ENCODE assay signal across 25 mouse cellular contexts in genomic region chr2:110058424-110058823, GRCm38 (mm10). TPM values are rescaled to one million over a fixed set of nuclear protein-coding genes. Genes with fewer than 3 reads are reported as not detected.
DNase-seq lines count a peak whose midpoint lies in the region; ATAC-seq lines count a peak whose summit lies in the region.
"Had no signal": no experiment of that assay in that cellular context is flagged by ENCODE, and none has a peak within 500 bp of the region (broad histone marks: within the 10 kb centered on the region; RNA-seq: fewer than 3 reads in every experiment).

No protein-coding gene starts in this region.

- H3K27me3 ChIP-seq in forebrain, embryonic 14.5 days (replicated peaks; ENCODE audit: control insufficient read depth, insufficient read depth, low read length), result no peaks in the 10 kb centered on the region
- H3K27me3 ChIP-seq in forebrain, embryonic 12.5 days, result no peaks in the 10 kb centered on the region
- H3K27me3 ChIP-seq in kidney, embryonic 15.5 days, result no peaks in the 10 kb centered on the region
- no peaks in the 10 kb centered on the region for H3K27me3 ChIP-seq in limb, embryonic 15.5 days
- H3K27me3 ChIP-seq in limb, embryonic 10.5 days (ENCODE audit: low read depth, poor library complexity, severe bottlenecking), result no peaks in the 10 kb centered on the region
- H3K27me3 ChIP-seq: embryonic facial prominence, embryonic 13.5 days; forebrain, embryonic 13.5 days; hindbrain, embryonic 12.5 days; hindbrain, embryonic 15.5 days had no signal

- no peaks in the 10 kb centered on the region for H3K9me3 ChIP-seq in forebrain, embryonic 14.5 days (replicated peaks; ENCODE audit: control insufficient read depth, low read length)
- H3K9me3 ChIP-seq in forebrain, embryonic 12.5 days, result no peaks in the 10 kb centered on the region
- no peaks in the 10 kb centered on the region for H3K9me3 ChIP-seq in kidney, embryonic 15.5 days (replicated peaks)
- no peaks in the 10 kb centered on the region for H3K9me3 ChIP-seq in limb, embryonic 15.5 days
- H3K9me3 ChIP-seq in limb, embryonic 10.5 days (replicated peaks), result no peaks in the 10 kb centered on the region
- H3K9me3 ChIP-seq: embryonic facial prominence, embryonic 10.5 days; embryonic facial prominence, embryonic 13.5 days; forebrain, embryonic 13.5 days; hindbrain, embryonic 12.5 days; hindbrain, embryonic 15.5 days had no signal

- H3K9ac ChIP-seq in forebrain, embryonic 14.5 days (ENCODE audit: low read length), result no peak overlapping the region
- no peak overlapping the region for H3K9ac ChIP-seq in forebrain, embryonic 12.5 days
- no peak overlapping the region for H3K9ac ChIP-seq in kidney, embryonic 15.5 days
- no peak overlapping the region for H3K9ac ChIP-seq in limb, embryonic 15.5 days
- H3K9ac ChIP-seq: embryonic facial prominence, embryonic 13.5 days; forebrain, embryonic 13.5 days; forebrain, postnatal 0 days; hindbrain, embryonic 12.5 days; hindbrain, embryonic 15.5 days had no signal

- WGBS in forebrain, embryonic 14.5 days, result 38% methylated on average over 4 of the region's 4 CpGs
- WGBS in forebrain, embryonic 12.5 days, result 42% methylated on average over 4 of the region's 4 CpGs
- WGBS in kidney, embryonic 15.5 days, result 29% methylated on average over 4 of the region's 4 CpGs
- WGBS in limb, embryonic 15.5 days, result 54% methylated on average over 4 of the region's 4 CpGs
- whole genome bisulfite sequencing in limb, embryonic 10.5 days, result 79% methylated on average over 4 of the region's 4 CpGs

- H3K4me3 ChIP-seq in forebrain, embryonic 14.5 days (ENCODE audit: low read depth, low read length), result no peak overlapping the region
- H3K4me3 ChIP-seq in forebrain, embryonic 12.5 days (replicated peaks), result no peak overlapping the region
- no peak overlapping the region for H3K4me3 ChIP-seq in kidney, embryonic 15.5 days (replicated peaks)
- no peak overlapping the region for H3K4me3 ChIP-seq in limb, embryonic 15.5 days
- H3K4me3 ChIP-seq in limb, embryonic 10.5 days, result no peak overlapping the region
- H3K4me3 ChIP-seq: embryonic facial prominence, embryonic 10.5 days; embryonic facial prominence, embryonic 13.5 days; erythroblast, embryonic 14.5 days; forebrain, embryonic 13.5 days; gastrocnemius, adult 2 months; hindbrain, embryonic 12.5 days; hindbrain, embryonic 15.5 days had no signal

- H3K4me2 ChIP-seq in forebrain, embryonic 14.5 days (ENCODE audit: low read length), result no peak overlapping the region
- no peak overlapping the region for H3K4me2 ChIP-seq in forebrain, embryonic 12.5 days
- H3K4me2 ChIP-seq in kidney, embryonic 15.5 days, result no peak overlapping the region
- no peak overlapping the region for H3K4me2 ChIP-seq in limb, embryonic 15.5 days
- H3K4me2 ChIP-seq: embryonic facial prominence, embryonic 13.5 days; forebrain, embryonic 13.5 days; heart, embryonic 11.5 days; hindbrain, embryonic 12.5 days; hindbrain, embryonic 15.5 days had no signal

- H3K27ac ChIP-seq in forebrain, embryonic 14.5 days (ENCODE audit: low read depth, low read length), result no peak overlapping the region
- no peak overlapping the region for H3K27ac ChIP-seq in forebrain, embryonic 12.5 days
- peak overlapping the region; percentile 52 for H3K27ac ChIP-seq in kidney, embryonic 15.5 days
- H3K27ac ChIP-seq in limb, embryonic 15.5 days, result 0 out of 2 replicates have a peak overlapping the region, but pooled peaks have one; percentile 33
- H3K27ac ChIP-seq in limb, embryonic 10.5 days, result no peak overlapping the region
- H3K27ac ChIP-seq: embryonic facial prominence, embryonic 10.5 days; embryonic facial prominence, embryonic 13.5 days; forebrain, embryonic 13.5 days; gastrocnemius, adult 2 months; hindbrain, embryonic 12.5 days; hindbrain, embryonic 15.5 days had no signal

- no peaks in the 10 kb centered on the region for H3K4me1 ChIP-seq in forebrain, embryonic 14.5 days (ENCODE audit: control insufficient read depth, insufficient read depth, low read length)
- no peaks in the 10 kb centered on the region for H3K4me1 ChIP-seq in forebrain, embryonic 12.5 days
- H3K4me1 ChIP-seq in kidney, embryonic 15.5 days, result peaks cover 22% of the 10 kb centered on the region
- no peaks in the 10 kb centered on the region for H3K4me1 ChIP-seq in limb, embryonic 15.5 days
- H3K4me1 ChIP-seq in limb, embryonic 10.5 days, result no peaks in the 10 kb centered on the region
- H3K4me1 ChIP-seq: embryonic facial prominence, embryonic 10.5 days; forebrain, embryonic 13.5 days; hindbrain, embryonic 12.5 days; hindbrain, embryonic 15.5 days had no signal

- peak; percentile 10 for DNase-seq in forebrain, embryonic 14.5 days (ENCODE audit: low spot score)
- DNase-seq in kidney, adult 8-10 months, result no peak
- no peak for DNase-seq in limb, embryonic 10.5 days (ENCODE audit: low spot score)
- DNase-seq: adrenal gland, adult 8-10 months; adrenal gland, postnatal 25 days; cerebellum, adult 11 months; cerebellum, adult 2 months; cerebellum, postnatal 10 days; cerebellum, postnatal 36 days; embryo, embryonic 11 days; forebrain, postnatal 0 days; gastrocnemius, adult 2 months; gastrocnemius, postnatal 14 days; heart, adult 11 months had no signal

- no peaks in the 10 kb centered on the region for H3K36me3 ChIP-seq in forebrain, embryonic 14.5 days (ENCODE audit: control insufficient read depth, insufficient read depth, low read length)
- H3K36me3 ChIP-seq in forebrain, embryonic 12.5 days (replicated peaks), result no peaks in the 10 kb centered on the region
- H3K36me3 ChIP-seq in kidney, embryonic 15.5 days, result no peaks in the 10 kb centered on the region
- no peaks in the 10 kb centered on the region for H3K36me3 ChIP-seq in limb, embryonic 15.5 days
- H3K36me3 ChIP-seq in limb, embryonic 10.5 days, result no peaks in the 10 kb centered on the region
- H3K36me3 ChIP-seq: embryonic facial prominence, embryonic 10.5 days; embryonic facial prominence, embryonic 13.5 days; hindbrain, embryonic 12.5 days; hindbrain, embryonic 15.5 days had no signal

- no peak for ATAC-seq in forebrain, embryonic 14.5 days
- ATAC-seq in forebrain, embryonic 12.5 days (ENCODE audit: low FRiP score), result no peak
- peak; percentile 50; the same call in 1 of the 2 replicates for ATAC-seq in kidney, embryonic 15.5 days (replicated peaks; ENCODE audit: low FRiP score)
- ATAC-seq in limb, embryonic 15.5 days (ENCODE audit: insufficient number of reproducible peaks, low FRiP score, low TSS enrichment, low read depth), result no peak
- ATAC-seq: activated CD4-positive, CD25-positive, alpha-beta regulatory T cell, adult 4 months; forebrain, embryonic 13.5 days; forebrain, postnatal 0 days had no signal

RNA-seq across cellular contexts. Expression of gene Ccdc34, which starts 40.8 kb away (rescaled TPM):
- 35.8 and 39.2 TPM in 2 replicates for polyA plus RNA-seq in forebrain, embryonic 14.5 days (2014; fragmentation: Nextera tagmentation; extraction: Ambion mirVana)
- polyA plus RNA-seq in forebrain, embryonic 12.5 days (2016; fragmentation: Nextera tagmentation; extraction: Ambion mirVana), result 66.8 and 68.5 TPM in 2 replicates
- 47.1 and 49.5 TPM in 2 replicates for polyA plus RNA-seq in kidney, embryonic 15.5 days (2015; fragmentation: Nextera tagmentation; extraction: Ambion mirVana)
- polyA plus RNA-seq in limb, embryonic 15.5 days (2015; fragmentation: Nextera tagmentation; extraction: Ambion mirVana), result 35.5 and 38.5 TPM in 2 replicates
- 49.3 and 57.2 TPM in 2 replicates for polyA plus RNA-seq in limb, embryonic 10.5 days (2016; fragmentation: Nextera tagmentation; extraction: Ambion mirVana)

Comparison
In these comparisons a context has a peak if more than half of its experiments do, and no peak if none do; other contexts are left out.
1. H3K27ac ChIP-seq: peak in kidney, embryonic 15.5 days (single experiment) and limb, embryonic 15.5 days (single experiment); none in forebrain, embryonic 14.5 days (single experiment), forebrain, embryonic 12.5 days (single experiment) and limb, embryonic 10.5 days (single experiment).